Mouse (Mus musculus) midbrain, embryonic 13.5 days (tissue): ENCODE measurements around the gene Fzd5. TPM values are rescaled to one million over a fixed set of nuclear protein-coding genes. Genes with fewer than 3 reads are reported as not detected.

Experiments used
- ATAC-seq: fragments of 200-750 bp; cut with Nextera tagmentation; 2 replicates; pipeline ENCODE4 v1.8.0; 2017; ENCODE audit warnings: mild to moderate bottlenecking, moderate TSS enrichment, moderate library complexity
- H3K27ac ChIP-seq: fragments of 300-500 bp; sonication (generic); 2 replicates; pipeline ENCODE4 v1.5.1; 2015; ENCODE audit warnings: inconsistent platforms, mild to moderate bottlenecking, moderate library complexity
- H3K27me3 ChIP-seq: fragments of 300-500 bp; sonication (generic); 2 replicates; pipeline ENCODE4 v1.6.1; 2015; ENCODE audit warnings: mild to moderate bottlenecking, inconsistent platforms
- H3K36me3 ChIP-seq: fragments of 300-500 bp; sonication (generic); 2 replicates; pipeline ENCODE4 v1.6.1; 2015; ENCODE audit warnings: mild to moderate bottlenecking, inconsistent platforms
- H3K4me1 ChIP-seq: fragments of 300-500 bp; sonication (generic); replicated peaks from 2 replicates; pipeline ENCODE4 v1.6.1; 2015; ENCODE audit warnings: inconsistent platforms
- H3K4me2 ChIP-seq: fragments of 300-500 bp; sonication (generic); replicated peaks from 2 replicates; pipeline ENCODE4 v1.6.1; 2015; ENCODE audit warnings: moderate library complexity, mild to moderate bottlenecking, inconsistent platforms
- H3K4me3 ChIP-seq: fragments of 300-500 bp; sonication (generic); replicated peaks from 2 replicates; pipeline ENCODE4 v1.5.1; 2015; ENCODE audit warnings: mild to moderate bottlenecking, inconsistent platforms
- H3K9ac ChIP-seq: fragments of 300-500 bp; sonication (generic); replicated peaks from 2 replicates; pipeline ENCODE4 v1.6.1; 2015; ENCODE audit warnings: mild to moderate bottlenecking, inconsistent platforms
- H3K9me3 ChIP-seq: fragments of 300-500 bp; sonication (generic); 2 replicates; pipeline ENCODE4 v1.6.1; 2016; ENCODE audit warnings: mild to moderate bottlenecking, inconsistent platforms
- WGBS: fragments of 180-500 bp; shearing (Covaris S2); methylation state at CpG from one replicate; pipeline ENCODE4 v1.1.7; 2015; 5-methylcytosine and 5-hydroxymethylcytosine counted together
- polyA plus RNA-seq: library from polyadenylated mRNA; unstranded; fragments of >200 nt; fragmentation: Nextera tagmentation; extraction: Ambion mirVana; gene quantifications from 2 replicates; pipeline ENCODE4 v1.2.1, GENCODE M21; 2015

The Fzd5 gene
- polyA plus RNA-seq, 1 experiment from 2014 or later = 0.40 TPM

DNA sequence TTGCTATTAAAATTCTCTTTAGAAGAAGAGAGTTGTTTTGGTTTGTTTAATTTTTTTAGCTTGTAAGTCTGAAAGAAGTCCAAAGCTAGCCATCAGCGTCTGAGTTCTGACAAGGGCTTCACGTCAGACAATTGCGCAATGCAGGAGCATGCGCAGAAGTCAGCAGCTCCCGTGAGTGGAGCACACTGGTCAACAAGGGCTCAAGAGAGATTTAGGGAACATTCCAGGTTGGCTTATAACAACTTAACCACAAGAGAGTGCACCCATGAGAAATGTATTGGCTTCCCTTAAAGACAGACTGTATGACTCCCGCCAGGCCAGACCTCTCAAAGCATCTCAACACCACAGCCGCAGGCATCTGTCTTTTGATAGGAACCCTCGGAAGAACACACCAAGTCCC, 15.6 kb upstream of the Fzd5 start:
- Histone ChIP-seq H3K27ac (no peak overlapping the region), H3K4me2 (no peak overlapping the region), H3K27me3 (no peaks in the 10 kb centered on the region; the same call in 1 of the 2 replicates), H3K4me3 (no peak overlapping the region), H3K9ac (no peak overlapping the region), H3K4me1 (no peaks in the 10 kb centered on the region), H3K9me3 (no peaks in the 10 kb centered on the region), H3K36me3 (no peaks in the 10 kb centered on the region)
- no peak for ATAC-seq
- 91% methylated on average over 8 of the region's 8 CpGs for WGBS

GRCm38 (mm10) chr1:64744616-64745015, 7.1 kb upstream of the Fzd5 start:
- H3K27ac ChIP-seq = no peak overlapping the region
- H3K36me3 ChIP-seq = no peaks in the 10 kb centered on the region
- no peak overlapping the region for H3K4me3 ChIP-seq
- no peaks in the 10 kb centered on the region for H3K4me1 ChIP-seq
- H3K9ac ChIP-seq = no peak overlapping the region
- no peaks in the 10 kb centered on the region for H3K9me3 ChIP-seq
- no peak for ATAC-seq
- peaks cover 4% of the 10 kb centered on the region for H3K27me3 ChIP-seq
- no peak overlapping the region for H3K4me2 ChIP-seq

GRCm38 (mm10) chr1:64742741-64743408, 5.3 kb upstream of the Fzd5 start:
- Histone ChIP-seq H3K4me1 (peaks cover 10% of the 10 kb centered on the region), H3K27me3 (peaks cover 21% of the 10 kb centered on the region), H3K27ac (no peak overlapping the region), H3K9me3 (no peaks in the 10 kb centered on the region), H3K4me3 (no peak overlapping the region), H3K4me2 (no peak overlapping the region), H3K9ac (no peak overlapping the region), H3K36me3 (no peaks in the 10 kb centered on the region)
- WGBS = 91% methylated on average over 18 of the region's 18 CpGs
- no peak for ATAC-seq

- Histone ChIP-seq H3K27ac (no peak overlapping the region), H3K4me3 (peak overlapping the region; percentile 59), H3K9ac (no peak overlapping the region), H3K9me3 (no peaks in the 10 kb centered on the region), H3K4me2 (peak overlapping the region; percentile 94), H3K4me1 (peaks cover 41% of the 10 kb centered on the region), H3K27me3 (peaks cover 57% of the 10 kb centered on the region), H3K36me3 (no peaks in the 10 kb centered on the region)
- WGBS = under 1% methylated on average over 14 of the region's 14 CpGs
- ATAC-seq = no peak
Observed at GRCm38 (mm10) chr1:64738661-64739082, 1.1 kb upstream of the Fzd5 start.

GRCm38 (mm10) chr1:64738180-64738555, 617 bp upstream of the Fzd5 start:
- Histone ChIP-seq H3K27ac (no peak overlapping the region), H3K27me3 (peaks cover 62% of the 10 kb centered on the region), H3K9ac (no peak overlapping the region), H3K9me3 (no peaks in the 10 kb centered on the region), H3K4me2 (peak overlapping the region; percentile 94), H3K36me3 (no peaks in the 10 kb centered on the region), H3K4me3 (peak overlapping the region; percentile 59), H3K4me1 (peaks cover 46% of the 10 kb centered on the region)
- ATAC-seq = no peak
- whole genome bisulfite sequencing = under 1% methylated on average over 11 of the region's 11 CpGs

GRCm38 (mm10) chr1:64736681-64737501, 660 bp downstream of the Fzd5 start:
- peak overlapping the region; percentile 94 for H3K4me2 ChIP-seq
- H3K36me3 ChIP-seq = no peaks in the 10 kb centered on the region
- H3K9ac ChIP-seq = peak overlapping the region; percentile 68
- H3K9me3 ChIP-seq = no peaks in the 10 kb centered on the region
- peaks cover 73% of the 10 kb centered on the region for H3K27me3 ChIP-seq
- peaks cover 52% of the 10 kb centered on the region for H3K4me1 ChIP-seq
- peak; percentile 16; the same call in 1 of the 2 replicates for ATAC-seq
- peak overlapping the region; percentile 59 for H3K4me3 ChIP-seq
- under 1% methylated on average over 54 of the region's 56 CpGs for WGBS
- no peak overlapping the region for H3K27ac ChIP-seq

GRCm38 (mm10) chr1:64735781-64736680, 1.5 kb downstream of the Fzd5 start:
- H3K4me3 ChIP-seq = peak overlapping the region; percentile 59
- H3K4me2 ChIP-seq = peak overlapping the region; percentile 94
- no peak overlapping the region for H3K27ac ChIP-seq
- H3K9ac ChIP-seq = peak overlapping the region; percentile 33; the same call in 1 of the 2 replicates
- ATAC-seq = peak; percentile 32
- no peaks in the 10 kb centered on the region for H3K36me3 ChIP-seq
- H3K27me3 ChIP-seq = peaks cover 76% of the 10 kb centered on the region
- no peaks in the 10 kb centered on the region for H3K9me3 ChIP-seq
- WGBS = 9% methylated on average over 73 of the region's 75 CpGs
- peaks cover 58% of the 10 kb centered on the region for H3K4me1 ChIP-seq

DNA sequence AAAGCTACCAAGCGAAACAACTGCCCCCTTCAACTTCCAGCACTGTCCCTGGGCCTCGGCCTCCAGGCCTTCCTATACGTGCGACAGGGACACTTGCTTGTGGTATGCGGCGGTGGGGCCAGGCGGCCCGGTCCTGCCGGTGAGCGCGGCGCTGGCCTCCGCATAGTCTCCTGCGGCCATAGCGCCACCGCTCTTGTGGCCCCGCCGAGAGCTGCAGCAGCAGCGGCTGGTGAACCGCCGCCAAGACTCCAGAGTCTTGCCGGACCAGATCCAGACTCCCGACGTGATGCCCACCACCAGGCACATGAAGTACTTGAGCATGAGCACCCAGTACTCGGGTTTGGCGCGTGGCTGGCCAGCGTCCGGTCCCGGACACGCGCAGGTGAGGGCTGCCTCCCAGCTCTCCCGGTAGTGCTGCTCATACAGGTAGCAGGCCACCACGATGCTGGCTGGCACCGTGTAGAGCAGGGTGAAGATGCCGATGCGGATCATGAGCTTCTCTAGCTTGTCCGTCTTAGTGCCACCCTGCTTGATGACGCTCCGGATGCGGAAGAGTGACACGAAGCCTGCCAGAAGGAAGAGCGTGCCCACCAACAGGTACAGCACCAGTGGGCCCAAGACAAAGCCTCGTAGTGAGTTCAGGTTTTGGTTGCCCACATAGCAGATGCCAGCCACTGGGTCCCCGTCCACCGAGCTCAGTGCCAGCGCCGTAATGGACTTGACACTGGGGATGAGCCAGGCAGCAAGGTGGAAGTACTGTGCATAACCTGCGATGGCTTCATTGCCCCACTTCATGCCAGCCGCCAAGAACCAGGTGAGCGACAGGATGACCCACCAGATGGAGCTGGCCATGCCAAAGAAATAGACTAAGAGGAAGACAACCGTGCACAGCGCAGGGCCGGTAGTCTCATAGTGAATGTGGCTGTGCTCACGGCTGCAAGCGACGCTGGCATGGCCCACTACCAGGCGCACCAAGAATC, 2.5 kb downstream of the Fzd5 start:
- 34% methylated on average over 58 of the region's 58 CpGs for WGBS

GRCm38 (mm10) chr1:64733453-64734245, 3.9 kb downstream of the Fzd5 start:
- no peak for ATAC-seq
- Histone ChIP-seq H3K4me3 (no peak overlapping the region), H3K27ac (no peak overlapping the region), H3K36me3 (no peaks in the 10 kb centered on the region), H3K9me3 (no peaks in the 10 kb centered on the region), H3K27me3 (peaks cover 64% of the 10 kb centered on the region), H3K9ac (no peak overlapping the region), H3K4me2 (0 out of 2 replicates have a peak overlapping the region, but pooled peaks have one; percentile 6), H3K4me1 (peaks cover 55% of the 10 kb centered on the region)
- 10% methylated on average over 11 of the region's 11 CpGs for WGBS

More for the DNA sequence above, 2.5 kb downstream of the Fzd5 start:
- no peak overlapping the region for H3K27ac ChIP-seq
- peak overlapping the region; percentile 56; the same call in 1 of the 2 replicates for H3K9ac ChIP-seq
- peak overlapping the region; percentile 59 for H3K4me3 ChIP-seq
- ATAC-seq = no peak
- no peaks in the 10 kb centered on the region for H3K36me3 ChIP-seq
- H3K4me1 ChIP-seq = peaks cover 58% of the 10 kb centered on the region
- peak overlapping the region; percentile 94 for H3K4me2 ChIP-seq
- no peaks in the 10 kb centered on the region for H3K9me3 ChIP-seq
- H3K27me3 ChIP-seq = peaks cover 76% of the 10 kb centered on the region

DNA sequence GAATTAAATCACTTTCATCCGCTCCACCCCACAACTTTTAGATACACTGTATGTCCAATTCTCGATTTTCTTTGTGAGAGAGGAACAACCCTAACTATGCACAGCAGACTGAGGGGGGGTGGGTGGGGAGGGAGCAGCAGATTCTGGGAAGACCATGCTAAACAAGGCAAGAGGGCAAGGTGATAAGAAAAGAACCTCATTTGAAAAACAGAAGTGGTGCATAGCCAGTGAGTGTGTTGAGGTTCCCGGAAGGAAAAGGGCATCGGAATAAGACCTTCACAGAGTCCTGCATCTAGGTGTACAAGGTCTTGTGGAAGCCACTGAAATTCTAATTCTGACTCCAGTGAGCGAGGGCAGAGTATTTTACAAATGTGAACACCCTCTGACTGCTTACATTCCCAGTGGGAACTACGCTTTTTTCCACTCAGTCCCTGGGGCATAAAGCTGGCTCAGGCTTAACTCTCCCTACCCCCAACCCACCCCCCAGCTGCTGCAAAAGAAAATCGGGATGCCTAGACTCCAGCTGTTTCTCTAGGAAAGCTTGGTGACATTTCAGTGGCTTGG, 4.8 kb downstream of the Fzd5 start:
- peaks cover 47% of the 10 kb centered on the region for H3K4me1 ChIP-seq
- peaks cover 56% of the 10 kb centered on the region for H3K27me3 ChIP-seq
- H3K27ac ChIP-seq = no peak overlapping the region
- ATAC-seq = no peak
- H3K9ac ChIP-seq = no peak overlapping the region
- no peaks in the 10 kb centered on the region for H3K9me3 ChIP-seq
- 51% methylated on average over 7 of the region's 7 CpGs for WGBS
- no peak overlapping the region for H3K4me2 ChIP-seq
- no peaks in the 10 kb centered on the region for H3K36me3 ChIP-seq
- no peak overlapping the region for H3K4me3 ChIP-seq
